Mouse (Mus musculus): Measurements from ENCODE around the gene Spint3.
"Not testable (repeated sequence)": the region's sequence is repeated elsewhere in the genome, so short reads cannot be mapped to it uniquely, and the experiment has no call there.

Spint3 gene

GRCm38 (mm10) chr2:164573359-164573758, at the start of gene Spint3:
TSS of gene Spint3 (minus strand) at chr2:164573459.
- in situ Hi-C loops (cut with MboI), result not testable (repeated sequence)

GRCm38 (mm10) chr2:164621775-164622174, 48.5 kb upstream of the Spint3 start:
- in situ Hi-C loops (cut with MboI), result no loop called here

GRCm38 (mm10) chr2:164619050-164619449, 45.8 kb upstream of the Spint3 start:
- in situ Hi-C loops (cut with MboI), result no loop called here

GRCm38 (mm10) chr2:164615386-164615785, 42.1 kb upstream of the Spint3 start:
- in situ Hi-C loops (cut with MboI), result no loop called here

GRCm38 (mm10) chr2:164613471-164613870, 40.2 kb upstream of the Spint3 start, which contains the start of the genes Wfdc6b and Wfdc8:
TSS of gene Wfdc6b (plus strand) at chr2:164613522.
TSS of gene Wfdc8 (minus strand) at chr2:164613626.
- in situ Hi-C loops (cut with MboI), result not testable (repeated sequence)

GRCm38 (mm10) chr2:164608781-164609180, 35.5 kb upstream of the Spint3 start:
- in situ Hi-C loops (cut with MboI), result no loop called here

DNA sequence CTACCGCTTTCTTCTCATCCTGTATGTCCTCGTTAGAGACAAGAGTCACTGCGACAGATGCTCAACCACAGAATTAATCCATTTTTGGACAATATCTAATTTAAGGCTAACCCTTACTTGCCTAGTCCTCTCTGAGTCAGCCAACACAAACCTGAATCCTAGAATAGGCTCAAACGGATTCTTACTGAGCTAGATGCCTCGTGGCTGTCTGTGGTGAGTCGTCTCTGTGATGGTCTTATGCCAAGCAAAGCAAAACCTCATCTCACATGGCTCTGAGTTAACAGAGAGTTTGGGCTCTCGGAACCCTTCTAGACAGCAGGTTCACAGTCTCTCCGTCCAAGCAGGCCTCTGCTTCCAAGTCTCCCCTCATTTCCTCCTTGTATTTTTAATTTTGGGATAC, 31.2 kb upstream of the Spint3 start:
- in situ Hi-C loops (cut with MboI), result no loop called here

DNA sequence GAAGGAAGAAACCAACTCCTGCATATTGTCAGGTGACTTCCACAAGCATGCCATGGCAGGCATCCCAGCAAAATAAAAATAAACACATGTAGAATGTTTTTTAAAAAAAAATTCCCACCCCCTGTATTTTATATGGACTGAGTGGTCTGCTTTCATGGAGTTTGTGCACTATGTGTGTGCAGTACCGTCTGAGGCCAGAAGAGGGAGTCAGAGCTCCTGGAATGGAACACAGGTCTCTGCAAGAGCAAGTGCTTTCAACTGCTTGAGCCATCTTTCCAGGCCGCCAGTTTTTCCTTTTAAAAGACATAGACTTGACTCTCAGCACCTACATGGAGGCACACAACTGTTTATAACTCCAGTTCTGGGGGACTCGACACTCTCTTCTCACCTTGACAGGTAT, 30.2 kb upstream of the Spint3 start:
- in situ Hi-C loops (cut with MboI), result no loop called here

DNA sequence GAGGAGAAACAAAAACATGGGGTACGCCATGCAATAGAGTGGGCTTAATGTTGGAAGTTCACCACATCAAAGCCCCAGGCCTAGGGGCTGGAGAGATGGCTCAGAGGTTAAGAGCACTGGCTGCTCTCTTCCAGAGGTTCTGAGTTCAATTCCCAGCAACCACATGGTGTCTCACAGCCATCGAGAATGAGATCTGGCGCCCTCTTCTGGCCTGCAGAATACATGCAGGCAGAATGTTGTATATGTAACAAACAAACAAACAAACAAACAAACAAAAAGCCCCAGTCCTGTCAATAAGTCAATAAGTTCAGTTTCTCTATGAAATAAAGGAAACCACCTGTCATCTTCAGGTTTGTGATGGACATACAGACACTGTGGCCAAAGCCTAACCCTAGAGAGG, 26.9 kb upstream of the Spint3 start:
- in situ Hi-C loops (cut with MboI), result no loop called here

- in situ Hi-C loops (cut with MboI), result no loop called here
These were observed 20.2 kb upstream of the Spint3 start, which contains the start of gene Eppin for GRCm38 (mm10) chr2:164593494-164593893. TSS of gene Eppin (minus strand) at chr2:164593594.

DNA sequence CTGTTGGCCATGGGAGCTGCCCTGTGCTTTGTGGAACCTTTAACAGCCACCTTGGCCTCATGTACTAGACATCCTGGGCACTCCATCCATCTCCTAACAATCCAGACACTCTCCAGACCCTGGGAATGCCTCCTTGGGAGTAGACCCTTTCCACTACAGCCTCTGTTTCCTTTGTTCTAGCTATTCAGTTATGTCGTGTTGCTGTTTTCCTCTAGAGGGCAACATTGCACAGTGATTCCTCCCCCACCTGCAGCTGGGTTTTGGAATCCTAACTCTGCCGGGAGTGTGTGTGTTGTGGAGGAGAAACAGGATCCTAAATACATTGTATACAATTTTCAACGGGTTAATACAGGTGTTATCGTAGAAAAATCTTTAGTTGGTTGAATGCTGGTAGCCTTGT, 18.8 kb upstream of the Spint3 start:
- in situ Hi-C loops (cut with MboI), result no loop called here

DNA sequence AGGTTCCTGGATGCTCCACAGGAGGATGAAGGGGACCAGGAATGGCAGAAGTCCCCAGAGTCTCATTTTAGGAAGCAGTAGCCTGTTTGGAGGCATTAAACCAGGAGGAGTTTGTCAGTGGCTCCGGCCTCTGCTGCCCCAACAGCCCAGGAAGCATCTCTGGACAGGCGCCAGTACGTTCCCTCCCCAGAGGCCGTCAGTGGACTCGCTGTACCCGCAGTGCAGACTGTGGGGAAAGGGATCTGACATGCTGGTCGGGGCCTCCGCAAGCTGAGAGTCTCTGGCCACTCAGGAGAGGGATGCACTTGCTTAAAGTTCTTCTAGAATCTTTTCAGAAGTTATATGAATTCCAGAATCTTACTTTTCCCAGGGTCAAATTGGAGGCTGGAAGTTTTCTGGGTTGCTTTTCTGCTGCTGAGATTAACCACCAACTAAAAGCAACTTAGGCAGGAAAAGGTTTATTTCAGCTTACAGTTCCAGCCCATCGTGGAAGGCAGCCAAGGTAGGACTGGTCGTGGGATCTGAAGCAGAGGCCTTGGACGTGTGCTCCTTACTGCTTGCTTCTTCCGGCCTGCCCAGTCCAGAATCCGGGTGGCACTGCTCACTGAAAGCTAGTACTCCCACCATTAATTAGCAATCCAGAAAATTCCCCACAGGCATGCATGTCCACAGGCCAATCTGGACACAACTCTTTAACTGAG, 11.9 kb upstream of the Spint3 start, which contains the start of gene Wfdc6a:
Gene Wfdc6a, minus strand, starts transcription at position 423 of the 701 bp plus-strand sequence.
- in situ Hi-C loops (cut with MboI), result not testable (repeated sequence)

- in situ Hi-C loops (cut with MboI), result no loop called here
These were observed 5.8 kb downstream of the Spint3 start for GRCm38 (mm10) chr2:164567460-164567859.

GRCm38 (mm10) chr2:164566997-164567396, 6.3 kb downstream of the Spint3 start:
- in situ Hi-C loops (cut with MboI), result no loop called here

GRCm38 (mm10) chr2:164564346-164564745, 8.9 kb downstream of the Spint3 start:
- in situ Hi-C loops (cut with MboI), result no loop called here

- in situ Hi-C loops (cut with MboI), result no loop called here
These were observed 9.8 kb downstream of the Spint3 start for GRCm38 (mm10) chr2:164563339-164564038.

- in situ Hi-C loops (cut with MboI), result no loop called here
These were observed 10.7 kb downstream of the Spint3 start, which contains the start of gene Wfdc2 for GRCm38 (mm10) chr2:164562391-164563188. TSS of gene Wfdc2 (plus strand) at chr2:164562413.

GRCm38 (mm10) chr2:164560106-164560505, 13.2 kb downstream of the Spint3 start:
- in situ Hi-C loops (cut with MboI), result no loop called here

DNA sequence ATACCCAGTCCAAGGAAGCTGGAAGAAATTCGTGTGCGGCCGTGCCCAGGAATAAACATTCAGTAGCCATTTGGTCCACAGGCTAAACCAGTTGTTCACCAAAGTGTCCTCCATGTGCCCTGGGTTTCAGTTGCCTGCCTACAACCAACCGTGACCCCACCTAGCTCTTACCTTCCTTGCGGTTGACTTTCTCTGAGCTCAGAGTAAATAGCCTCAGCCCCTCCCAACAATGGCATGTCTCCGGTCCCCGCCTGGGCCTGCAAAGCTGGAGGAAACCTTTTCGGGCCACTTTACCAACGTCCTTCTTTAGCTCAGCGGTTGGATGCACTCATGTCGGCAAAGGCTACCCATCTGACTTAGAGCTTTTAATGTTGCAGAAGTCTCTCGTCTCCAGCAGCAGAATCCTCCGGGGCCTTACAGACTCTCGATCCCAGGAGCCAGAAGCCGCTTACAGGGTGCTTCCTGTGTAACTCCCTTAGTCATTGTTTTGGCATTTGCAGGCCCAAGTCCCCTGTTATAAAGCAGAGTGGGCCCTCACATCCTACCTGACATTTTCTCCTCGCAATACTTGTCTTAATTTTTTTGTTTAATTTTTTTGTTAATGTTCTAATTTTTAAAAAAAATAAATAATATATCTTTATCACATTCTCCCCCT, 14.1 kb downstream of the Spint3 start:
- in situ Hi-C loops (cut with MboI), result no loop called here

GRCm38 (mm10) chr2:164558426-164558825, 14.8 kb downstream of the Spint3 start:
- in situ Hi-C loops (cut with MboI), result no loop called here

GRCm38 (mm10) chr2:164551502-164551901, 21.8 kb downstream of the Spint3 start:
- in situ Hi-C loops (cut with MboI), result no loop called here

GRCm38 (mm10) chr2:164550895-164551269, 22.4 kb downstream of the Spint3 start:
- in situ Hi-C loops (cut with MboI), result no loop called here

All from mature B cell (primary cell).